Comparison of ENCODE assay signal across 11 mouse cellular contexts in genomic region chr13:119648891-119649698, GRCm38 (mm10). TPM values are rescaled to one million over a fixed set of nuclear protein-coding genes. Genes with fewer than 3 reads are reported as not detected.
DNase-seq lines count a peak whose midpoint lies in the region; ATAC-seq and TF ChIP-seq lines count a peak whose summit lies in the region.
"Had no signal": no experiment of that assay in that cellular context is flagged by ENCODE, and none has a peak within 500 bp of the region (broad histone marks: within the 10 kb centered on the region; RNA-seq: fewer than 3 reads in every experiment).

No protein-coding gene starts in this region.

- TF ChIP-seq POLR2A in testis, adult 2 months (IDR thresholded peaks at IDR 0.05; ENCODE audit: control insufficient read depth, low read depth, low read length), result peak; percentile 33; the same call in 1 of the 2 replicates

- ATAC-seq in heart, embryonic 13.5 days (ENCODE audit: extremely low read depth, insufficient number of reproducible peaks, low FRiP score, low TSS enrichment), result no peak

- 0 out of 2 replicates have a peak overlapping the region, but pooled peaks have one; percentile 13 for H3K4me2 ChIP-seq in heart, embryonic 13.5 days
- H3K4me2 ChIP-seq: lung, embryonic 14.5 days had no signal

- 56% methylated on average over 15 of the region's 15 CpGs for WGBS in heart, embryonic 13.5 days

- no peak for TF ChIP-seq CTCF in testis, adult 2 months (IDR thresholded peaks at IDR 0.05; ENCODE audit: control insufficient read depth, insufficient read depth, insufficient replicate concordance, low read depth, low read length)

- no peak overlapping the region for H3K27ac ChIP-seq in heart, embryonic 13.5 days (replicated peaks)
- peak overlapping the region; percentile 85 for H3K27ac ChIP-seq in testis, adult 2 months (ENCODE audit: control insufficient read depth, insufficient read depth, low read depth, low read length)

- no peaks in the 10 kb centered on the region for H3K4me1 ChIP-seq in heart, embryonic 13.5 days
- peaks cover 11% of the 10 kb centered on the region for H3K4me1 ChIP-seq in testis, adult 2 months (ENCODE audit: control insufficient read depth, insufficient read depth, low read length)

- intact Hi-C loops in heart, postnatal 36 days (cut with DNase I), result no loop called here

- DNase-seq in heart, postnatal 36 days, result no peak
- DNase-seq in testis, postnatal 14 days (ENCODE audit: low spot score), result no peak
- peak; percentile 42 to 74 for DNase-seq in left cerebral cortex, adult 9 months (ENCODE audit: low spot score in 2 of 2)
- peak; percentile 93 for DNase-seq in telencephalon, adult 2 months (ENCODE audit: low read depth, low spot score)
- DNase-seq in spleen, postnatal 4 days (ENCODE audit: low spot score in 2 of 2), result no peak
- no peak for DNase-seq in thymus, postnatal 0 days (ENCODE audit: low spot score)
- DNase-seq: gastrocnemius, postnatal 36 days; kidney, adult 9 months; lung, embryonic 14.5 days had no signal

- no peaks in the 10 kb centered on the region for H3K9me3 ChIP-seq in heart, embryonic 13.5 days

- no peak overlapping the region for H3K4me3 ChIP-seq in heart, embryonic 13.5 days
- H3K4me3 ChIP-seq in testis, adult 2 months (ENCODE audit: control insufficient read depth, low read depth, low read length), result peak overlapping the region; percentile 88

- no peak overlapping the region for H3K9ac ChIP-seq in heart, embryonic 13.5 days
- H3K9ac ChIP-seq: lung, embryonic 14.5 days had no signal

- no peaks in the 10 kb centered on the region for H3K27me3 ChIP-seq in heart, embryonic 13.5 days (replicated peaks)
- H3K27me3 ChIP-seq in testis, adult 2 months (ENCODE audit: control insufficient read depth, insufficient read depth, low read length), result no peaks in the 10 kb centered on the region

- H3K36me3 ChIP-seq in heart, embryonic 13.5 days, result no peaks in the 10 kb centered on the region
- H3K36me3 ChIP-seq in testis, adult 2 months (ENCODE audit: control insufficient read depth, insufficient read depth, low read length), result no peaks in the 10 kb centered on the region

RNA-seq across cellular contexts. Expression of gene Ccl28, which starts 25.5 kb away (rescaled TPM):
- 0.06 TPM in 1 of 2 replicates, not detected in the other for polyA plus RNA-seq in heart, embryonic 13.5 days (2015; fragmentation: Nextera tagmentation; extraction: Ambion mirVana)
- total RNA-seq in heart, postnatal 36 days (2021), result not detected
- 2.3 and 3.7 TPM in 2 replicates for polyA plus RNA-seq in testis, adult 2 months (2012; rRNA removed)
- 0.04 and 0.08 TPM in 2 replicates for polyA plus RNA-seq in thymus, postnatal 0 days (2015; fragmentation: Nextera tagmentation; extraction: Ambion mirVana)

RNA-seq across cellular contexts. Expression of gene Hmgcs1, which starts 41.1 kb away (rescaled TPM):
- polyA plus RNA-seq in heart, embryonic 13.5 days (2015; fragmentation: Nextera tagmentation; extraction: Ambion mirVana), result 76.1 and 78.9 TPM in 2 replicates
- 10 to 100 TPM; 38.6 to 39.0 TPM for total RNA-seq in heart, postnatal 36 days (2021)
- 24.1 and 27.6 TPM in 2 replicates for polyA plus RNA-seq in testis, adult 2 months (2012; rRNA removed)
- 67.1 and 74.2 TPM in 2 replicates for polyA plus RNA-seq in thymus, postnatal 0 days (2015; fragmentation: Nextera tagmentation; extraction: Ambion mirVana)

Comparison
In these comparisons a context has a peak if more than half of its experiments do, and no peak if none do; other contexts are left out.
1. DNase-seq: peak in left cerebral cortex, adult 9 months (2 of 2) and telencephalon, adult 2 months (single experiment); none in heart, postnatal 36 days (0 of 2), testis, postnatal 14 days (single experiment), spleen, postnatal 4 days (0 of 2) and thymus, postnatal 0 days (single experiment).